Mouse (Mus musculus) adrenal gland, postnatal 25 days (tissue): ENCODE data around the gene Stx1b. TPM values are rescaled to one million over a fixed set of nuclear protein-coding genes. Genes with fewer than 3 reads are reported as not detected.
A peak's percentile ranks its signal among the peaks of the same experiment; 100 is the strongest.
"Not testable (repeated sequence)": the region's sequence is repeated elsewhere in the genome, so short reads cannot be mapped to it uniquely, and the experiment has no call there.

Experiments used
- DNase-seq: peaks from one replicate; pipeline ENCODE4 v3.0.0; 2021; ENCODE audit warnings: mixed read lengths
- total RNA-seq: library from RNA; stranded (reverse); gene quantifications from 2 replicates; pipeline ENCODE4 v1.2.3, GENCODE M21; 2021

The Stx1b gene
- total RNA-seq, 1 experiment from 2014 or later, result 8.0 TPM

GRCm38 (mm10) chr7:127776878-127777473 lies 47.4 kb downstream of the Stx1b start:
- peak; percentile 96 for DNase-seq

- DNase-seq, result peak; percentile 92
These were observed 47.9 kb downstream of the Stx1b start, which contains the start of gene Setd1a for GRCm38 (mm10) chr7:127776426-127776825. Setd1a (plus strand) TSS chr7:127776670.

GRCm38 (mm10) chr7:127775837-127776236 lies 48.5 kb downstream of the Stx1b start:
- not testable (repeated sequence) for DNase-seq

- DNase-seq, result peak; percentile 77
These were observed 50.5 kb downstream of the Stx1b start for GRCm38 (mm10) chr7:127773664-127774384.

GRCm38 (mm10) chr7:127772557-127772956 lies 51.8 kb downstream of the Stx1b start:
- no peak for DNase-seq

- no peak for DNase-seq
These were observed 52.3 kb downstream of the Stx1b start for GRCm38 (mm10) chr7:127772080-127772479.

- no peak for DNase-seq
These were observed 53.1 kb downstream of the Stx1b start for GRCm38 (mm10) chr7:127771262-127771661.

- DNase-seq, result no peak
These were observed 54.1 kb downstream of the Stx1b start for GRCm38 (mm10) chr7:127770039-127770905.

GRCm38 (mm10) chr7:127769651-127770038 lies 54.7 kb downstream of the Stx1b start, which contains the start of gene Orai3:
Orai3 (plus strand) TSS chr7:127769815.
- DNase-seq, result peak; percentile 90

- peak; percentile 91 for DNase-seq
These were observed 55.3 kb downstream of the Stx1b start for GRCm38 (mm10) chr7:127768997-127769593.

GRCm38 (mm10) chr7:127768346-127768996 lies 55.9 kb downstream of the Stx1b start:
- DNase-seq, result no peak

GRCm38 (mm10) chr7:127767671-127768345 lies 56.5 kb downstream of the Stx1b start:
- DNase-seq, result no peak

- no peak for DNase-seq
These were observed 57.3 kb downstream of the Stx1b start for GRCm38 (mm10) chr7:127766851-127767609.

- no peak for DNase-seq
These were observed 58.6 kb downstream of the Stx1b start for GRCm38 (mm10) chr7:127765756-127766155.

GRCm38 (mm10) chr7:127763642-127764041 lies 60.7 kb downstream of the Stx1b start:
- no peak for DNase-seq

GRCm38 (mm10) chr7:127761026-127761425 lies 63.3 kb downstream of the Stx1b start:
- DNase-seq, result peak; percentile 67

- DNase-seq, result no peak
These were observed 63.9 kb downstream of the Stx1b start for GRCm38 (mm10) chr7:127760478-127760877.

GRCm38 (mm10) chr7:127759716-127760115 lies 64.6 kb downstream of the Stx1b start:
- no peak for DNase-seq
